Mouse (Mus musculus): ENCODE measurements at regions not wholly inside any gene's neighbourhood (a gene's known extent, or its start where the extent isn't known, plus 50 kb on each side); places are given as distances from the start of the nearest gene placed in this dataset.

GRCm38 (mm10) chr9:13905086-13905669 is 77.7 kb downstream of the Fam76b start:
- TF ChIP-seq CTCF (IDR thresholded peaks at IDR 0.05; ENCODE audit: low read depth) = no peak
- no peak for TF ChIP-seq EP300 (IDR thresholded peaks at IDR 0.05; ENCODE audit: low read depth)
